Mouse (Mus musculus) lung, embryonic 14.5 days (tissue): ENCODE measurements around the gene Bcdin3d. TPM values are rescaled to one million over a fixed set of nuclear protein-coding genes. Genes with fewer than 3 reads are reported as not detected.

Experiments
- ATAC-seq: fragments of 200-750 bp; cut with Nextera tagmentation; 2 replicates; pipeline ENCODE4 v1.8.0; 2017; ENCODE audit warnings: mild to moderate bottlenecking, moderate TSS enrichment, moderate library complexity; ENCODE audit not compliant: insufficient read depth
- DNase-seq: peaks from one replicate; pipeline ENCODE4 v3.0.0-alpha.2; 2015
- H3K27ac ChIP-seq: fragments of 300-500 bp; sonication (generic); 2 replicates; pipeline ENCODE4 v1.5.1; 2014; ENCODE audit warnings: low read depth, mild to moderate bottlenecking, moderate library complexity
- H3K27me3 ChIP-seq: fragments of 300-500 bp; sonication (generic); 2 replicates; pipeline ENCODE4 v1.6.1; 2014; ENCODE audit warnings: low read length, control low read depth; ENCODE audit not compliant: insufficient read depth
- H3K36me3 ChIP-seq: fragments of 300-500 bp; sonication (generic); 2 replicates; pipeline ENCODE4 v1.6.1; 2014; ENCODE audit warnings: control low read depth; ENCODE audit not compliant: insufficient read depth
- H3K4me1 ChIP-seq: fragments of 300-500 bp; sonication (generic); 2 replicates; pipeline ENCODE4 v1.6.1; 2014; ENCODE audit warnings: antibody characterized with exemption, control low read depth; ENCODE audit not compliant: insufficient read depth
- H3K4me2 ChIP-seq: fragments of 300-500 bp; sonication (generic); 2 replicates; pipeline ENCODE4 v1.6.1; 2014; ENCODE audit warnings: mild to moderate bottlenecking
- H3K4me3 ChIP-seq: fragments of 300-500 bp; sonication (generic); 2 replicates; pipeline ENCODE4 v1.5.1; 2014; ENCODE audit warnings: low read depth, low read length
- H3K9ac ChIP-seq: fragments of 300-500 bp; sonication (generic); 2 replicates; pipeline ENCODE4 v1.6.1; 2014
- H3K9me3 ChIP-seq: fragments of 300-500 bp; sonication (generic); 2 replicates; pipeline ENCODE4 v1.6.1; 2016; ENCODE audit warnings: low read depth, low read length, control low read depth
- CTCF ChIP-seq: IDR thresholded peaks from 2 replicates; pipeline ENCODE4 v1.5.1; 2016; ENCODE audit warnings: antibody characterized with exemption, low read depth
- WGBS: fragments of 180-500 bp; shearing (Covaris S2); extraction: QIAGEN DNeasy Blood & Tissue Kit; methylation state at CpG from one replicate; pipeline ENCODE4 v1.1.7; 2014; 5-methylcytosine and 5-hydroxymethylcytosine counted together
- polyA plus RNA-seq: library from polyadenylated mRNA; unstranded; fragments of >200 nt; fragmentation: Nextera tagmentation; extraction: Ambion mirVana; gene quantifications from 2 replicates; pipeline ENCODE4 v1.2.1, GENCODE M21; 2014

Bcdin3d gene
- polyA plus RNA-seq, 1 experiment from 2014 or later: 13.2 TPM

GRCm38 (mm10) chr15:99420101-99420500 lies 54.4 kb downstream of the Bcdin3d start:
- H3K4me2 ChIP-seq: peak overlapping the region; percentile 51
- H3K36me3 ChIP-seq: peaks cover 28% of the 10 kb centered on the region
- no peaks in the 10 kb centered on the region for H3K27me3 ChIP-seq
- no peak for TF ChIP-seq CTCF
- no peak for ATAC-seq
- no peaks in the 10 kb centered on the region; the same call in 1 of the 2 replicates for H3K4me1 ChIP-seq
- no peaks in the 10 kb centered on the region for H3K9me3 ChIP-seq
- WGBS: 10% methylated on average over 5 of the region's 5 CpGs
- peak overlapping the region; percentile 39 for H3K9ac ChIP-seq
- peak; percentile 41 for DNase-seq
- peak overlapping the region; percentile 97 for H3K27ac ChIP-seq
- 0 out of 2 replicates have a peak overlapping the region, but pooled peaks have one; percentile 7 for H3K4me3 ChIP-seq

Other genes starting within 250 kb of the Bcdin3d start
- 0.37 and 0.60 TPM in 2 replicates for gene Kcnh3, start 249.9 kb downstream of the Bcdin3d start, polyA plus RNA-seq
- 142 and 155 TPM in 2 replicates for gene Mcrs1, start 222.8 kb downstream of the Bcdin3d start, polyA plus RNA-seq
- gene Prpf40b, start 179.6 kb downstream of the Bcdin3d start, polyA plus RNA-seq: 48.3 and 59.1 TPM in 2 replicates
- gene Fam186b, start 178.8 kb downstream of the Bcdin3d start, polyA plus RNA-seq: 0.05 and 0.15 TPM in 2 replicates
- 31.7 and 33.5 TPM in 2 replicates for gene Fmnl3, start 104.2 kb downstream of the Bcdin3d start, polyA plus RNA-seq
- gene Tmbim6, start 81.8 kb downstream of the Bcdin3d start, polyA plus RNA-seq: 327 and 339 TPM in 2 replicates
- 11.0 and 14.4 TPM in 2 replicates for gene Nckap5l, start 17.0 kb downstream of the Bcdin3d start, polyA plus RNA-seq
- gene Faim2, start 53.4 kb upstream of the Bcdin3d start, polyA plus RNA-seq: 1.4 and 1.5 TPM in 2 replicates
- gene Aqp2, start 104.3 kb upstream of the Bcdin3d start, polyA plus RNA-seq: not detected in 2 replicates
- gene Aqp5, start 116.1 kb upstream of the Bcdin3d start, polyA plus RNA-seq: 0.93 and 1.0 TPM in 2 replicates
- gene Aqp6, start 126.7 kb upstream of the Bcdin3d start, polyA plus RNA-seq: not detected in 2 replicates
- 153 and 157 TPM in 2 replicates for gene Racgap1, start 176.9 kb upstream of the Bcdin3d start, polyA plus RNA-seq
- 0.54 and 0.83 TPM in 2 replicates for gene Asic1, start 195.6 kb upstream of the Bcdin3d start, polyA plus RNA-seq
- gene Smarcd1, start 227.4 kb upstream of the Bcdin3d start, polyA plus RNA-seq: 52.5 and 63.5 TPM in 2 replicates
- not detected in 2 replicates for gene Gm17349, start 230.8 kb upstream of the Bcdin3d start, polyA plus RNA-seq
- 0.31 and 0.58 TPM in 2 replicates for gene Gpd1, start 242.8 kb upstream of the Bcdin3d start, polyA plus RNA-seq